Mouse (Mus musculus): ENCODE measurements around the gene Gm9936. TPM values are rescaled to one million over a fixed set of nuclear protein-coding genes. Genes with fewer than 3 reads are reported as not detected.
"Not testable (repeated sequence)": the region's sequence is repeated elsewhere in the genome, so short reads cannot be mapped to it uniquely, and the experiment has no call there.

Gm9936 gene
- total and polyA plus RNA-seq, 3 experiments: not detected

DNA sequence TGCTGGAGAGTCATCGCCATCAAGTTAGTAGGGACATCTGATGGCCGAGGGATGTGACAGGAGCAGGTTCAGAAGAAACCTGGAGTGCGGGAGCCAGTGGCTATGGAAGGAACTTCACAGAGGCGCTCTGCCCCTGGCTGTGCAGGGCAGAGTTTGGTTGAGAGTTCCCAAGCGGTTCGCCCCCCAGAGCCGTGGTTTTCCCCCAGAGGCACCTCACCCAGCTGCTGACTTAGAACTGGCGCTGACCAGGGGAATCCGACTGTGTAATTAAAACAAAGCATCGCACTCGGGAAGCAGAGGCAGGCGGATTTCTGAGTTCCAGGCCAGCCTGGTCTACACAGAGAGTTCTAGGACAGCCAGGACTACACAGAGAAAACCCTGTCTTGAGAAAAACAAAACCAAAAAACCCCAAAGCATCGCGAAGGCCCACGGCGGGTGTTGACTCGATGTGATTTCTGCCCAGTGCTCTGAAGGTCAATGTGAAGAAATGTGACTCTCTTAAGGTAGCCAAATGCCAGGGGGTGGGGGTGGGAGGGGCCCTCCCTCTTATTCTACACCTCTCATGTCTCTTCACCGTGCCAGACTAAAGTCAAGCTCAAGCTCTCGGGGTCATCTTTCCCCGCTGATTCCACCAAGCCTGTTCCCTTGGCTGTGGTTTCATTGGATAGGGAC lies 6.8 kb downstream of the Gm9936 start:
- H3K9ac ChIP-seq (ENCODE audit: low read depth, low read length): no peak overlapping the region
- DNase-seq: no peak
- no peaks in the 10 kb centered on the region for H3K27me3 ChIP-seq (ENCODE audit: control insufficient read depth, insufficient read depth, low read length)
- 83% methylated on average over 20 of the region's 20 CpGs for WGBS
- no peaks in the 10 kb centered on the region for H3K4me1 ChIP-seq (ENCODE audit: control insufficient read depth, insufficient read depth, low read length)
- intact Hi-C loops (cut with DNase I): no loop called here
- no peak for TF ChIP-seq CTCF (IDR thresholded peaks at IDR 0.05)
- TF ChIP-seq EP300 (IDR thresholded peaks at IDR 0.05; ENCODE audit: insufficient read depth, low read depth, low read length): no peak
- no peak for TF ChIP-seq POLR2A (IDR thresholded peaks at IDR 0.05; ENCODE audit: insufficient read depth, low read depth, low read length)
- no peak overlapping the region for H3K4me3 ChIP-seq
- no peak overlapping the region for H3K27ac ChIP-seq
- H3K36me3 ChIP-seq (ENCODE audit: control insufficient read depth, insufficient read depth, low read length): no peaks in the 10 kb centered on the region
- no peaks in the 10 kb centered on the region for H3K79me2 ChIP-seq (replicated peaks; ENCODE audit: control insufficient read depth, insufficient read depth, low read length)

DNA sequence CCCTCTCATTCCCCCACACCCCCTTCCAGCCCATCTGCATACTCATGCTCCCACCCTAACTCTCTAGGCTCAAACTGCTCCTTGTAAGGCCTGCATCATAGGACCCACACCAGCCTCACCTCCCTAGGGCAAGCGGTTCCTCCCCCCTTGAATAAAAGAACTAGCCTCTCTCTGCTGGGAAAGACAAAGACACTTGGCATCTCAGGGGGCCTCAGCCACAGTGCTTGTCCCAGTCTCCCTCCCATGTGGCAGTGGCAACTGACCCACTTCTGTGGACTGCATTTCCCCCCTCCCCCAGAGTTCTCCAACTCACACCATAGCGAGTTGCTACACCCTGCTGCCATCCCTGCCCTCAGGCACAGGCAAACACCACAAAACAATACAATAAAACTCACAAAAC lies 14.1 kb downstream of the Gm9936 start:
- H3K9ac ChIP-seq (ENCODE audit: low read depth, low read length); H3K36me3 ChIP-seq (ENCODE audit: control insufficient read depth, insufficient read depth, low read length); H3K79me2 ChIP-seq (replicated peaks; ENCODE audit: control insufficient read depth, insufficient read depth, low read length); H3K27ac ChIP-seq; H3K4me1 ChIP-seq (ENCODE audit: control insufficient read depth, insufficient read depth, low read length); H3K27me3 ChIP-seq (ENCODE audit: control insufficient read depth, insufficient read depth, low read length); H3K4me3 ChIP-seq; intact Hi-C loops (cut with DNase I); DNase-seq: not testable (repeated sequence)
- WGBS: 78% methylated on average over 2 of the region's 2 CpGs

DNA sequence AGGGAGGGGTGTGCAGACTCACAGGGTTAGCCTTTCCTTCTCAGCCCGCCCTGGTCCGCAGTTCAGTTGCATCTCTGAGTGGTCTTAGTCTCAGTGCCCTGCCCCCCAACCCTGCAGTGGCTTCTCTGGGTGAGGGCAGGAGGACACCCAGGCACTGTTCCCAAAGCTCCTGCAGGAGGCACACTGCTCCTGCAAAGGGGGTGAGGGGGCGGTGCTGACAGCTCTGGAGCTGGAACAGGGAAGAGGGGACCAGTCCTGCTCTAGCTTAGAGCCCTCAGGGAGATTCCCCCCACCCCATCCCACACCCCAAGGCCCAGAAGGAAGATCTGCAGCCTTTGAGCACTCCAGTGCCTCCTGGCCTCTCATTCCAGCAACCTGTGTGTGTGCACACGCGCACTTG lies 15.8 kb downstream of the Gm9936 start:
- no peak overlapping the region for H3K9ac ChIP-seq (ENCODE audit: low read depth, low read length)
- no peaks in the 10 kb centered on the region for H3K36me3 ChIP-seq (ENCODE audit: control insufficient read depth, insufficient read depth, low read length)
- intact Hi-C loops (cut with DNase I): no loop called here
- H3K79me2 ChIP-seq (replicated peaks; ENCODE audit: control insufficient read depth, insufficient read depth, low read length): no peaks in the 10 kb centered on the region
- TF ChIP-seq CTCF (IDR thresholded peaks at IDR 0.05): no peak
- 81% methylated on average over 5 of the region's 5 CpGs for WGBS
- no peak overlapping the region for H3K4me3 ChIP-seq
- H3K4me1 ChIP-seq (ENCODE audit: control insufficient read depth, insufficient read depth, low read length): no peaks in the 10 kb centered on the region
- no peaks in the 10 kb centered on the region for H3K27me3 ChIP-seq (ENCODE audit: control insufficient read depth, insufficient read depth, low read length)
- no peak overlapping the region for H3K27ac ChIP-seq
- DNase-seq: no peak

GRCm38 (mm10) chr5:114842155-114842554 lies 16.3 kb downstream of the Gm9936 start:
- H3K9ac ChIP-seq (ENCODE audit: low read depth, low read length); H3K4me3 ChIP-seq; H3K79me2 ChIP-seq (replicated peaks; ENCODE audit: control insufficient read depth, insufficient read depth, low read length); H3K4me1 ChIP-seq (ENCODE audit: control insufficient read depth, insufficient read depth, low read length); H3K36me3 ChIP-seq (ENCODE audit: control insufficient read depth, insufficient read depth, low read length); H3K27ac ChIP-seq; DNase-seq; intact Hi-C loops (cut with DNase I); H3K27me3 ChIP-seq (ENCODE audit: control insufficient read depth, insufficient read depth, low read length): not testable (repeated sequence)
- WGBS: 58% methylated on average over 3 of the region's 3 CpGs

GRCm38 (mm10) chr5:114840481-114840880 lies 18.0 kb downstream of the Gm9936 start:
- WGBS: 67% methylated on average over 5 of the region's 5 CpGs
- H3K27ac ChIP-seq; H3K27me3 ChIP-seq (ENCODE audit: control insufficient read depth, insufficient read depth, low read length); H3K36me3 ChIP-seq (ENCODE audit: control insufficient read depth, insufficient read depth, low read length); H3K4me3 ChIP-seq; DNase-seq; H3K9ac ChIP-seq (ENCODE audit: low read depth, low read length); intact Hi-C loops (cut with DNase I); H3K79me2 ChIP-seq (replicated peaks; ENCODE audit: control insufficient read depth, insufficient read depth, low read length); H3K4me1 ChIP-seq (ENCODE audit: control insufficient read depth, insufficient read depth, low read length): not testable (repeated sequence)

DNA sequence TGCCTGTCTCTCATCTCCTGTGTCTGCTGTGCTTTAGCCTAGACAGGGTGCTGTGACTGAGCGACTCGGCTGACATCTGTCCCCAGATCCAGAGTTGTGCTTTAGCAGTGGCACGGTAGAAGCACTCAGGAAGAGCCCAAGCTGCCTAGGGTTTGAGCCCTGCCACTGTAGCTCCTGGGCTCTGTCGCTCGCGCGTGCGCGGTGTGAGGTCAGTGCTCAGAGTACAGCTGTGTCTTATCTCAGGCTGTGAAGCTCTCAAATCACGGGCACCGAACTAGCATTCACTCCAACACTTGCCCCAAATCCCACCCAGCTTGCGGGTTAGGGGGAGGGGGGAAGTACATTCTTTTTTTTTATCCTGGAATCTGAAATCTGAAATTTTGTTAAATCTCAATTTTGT lies 21.6 kb downstream of the Gm9936 start:
- Histone ChIP-seq H3K27ac (no peak overlapping the region), H3K79me2 (replicated peaks; ENCODE audit: control insufficient read depth, insufficient read depth, low read length) (no peaks in the 10 kb centered on the region), H3K4me1 (ENCODE audit: control insufficient read depth, insufficient read depth, low read length) (no peaks in the 10 kb centered on the region), H3K4me3 (no peak overlapping the region), H3K36me3 (ENCODE audit: control insufficient read depth, insufficient read depth, low read length) (no peaks in the 10 kb centered on the region), H3K9ac (ENCODE audit: low read depth, low read length) (no peak overlapping the region), H3K27me3 (ENCODE audit: control insufficient read depth, insufficient read depth, low read length) (no peaks in the 10 kb centered on the region)
- no peak for DNase-seq
- WGBS: 34% methylated on average over 12 of the region's 12 CpGs
- TF ChIP-seq CTCF (IDR thresholded peaks at IDR 0.05) (no peak), POLR2A (IDR thresholded peaks at IDR 0.05; ENCODE audit: insufficient read depth, low read depth, low read length) (no peak), EP300 (IDR thresholded peaks at IDR 0.05; ENCODE audit: insufficient read depth, low read depth, low read length) (no peak)
- intact Hi-C loops (cut with DNase I): no loop called here

GRCm38 (mm10) chr5:114829740-114830139 lies 28.7 kb downstream of the Gm9936 start:
- H3K36me3 ChIP-seq (ENCODE audit: control insufficient read depth, insufficient read depth, low read length): no peaks in the 10 kb centered on the region
- no peaks in the 10 kb centered on the region for H3K79me2 ChIP-seq (replicated peaks; ENCODE audit: control insufficient read depth, insufficient read depth, low read length)
- 71% methylated on average over 3 of the region's 3 CpGs for WGBS
- no peak overlapping the region for H3K9ac ChIP-seq (ENCODE audit: low read depth, low read length)
- no peak overlapping the region for H3K27ac ChIP-seq
- H3K27me3 ChIP-seq (ENCODE audit: control insufficient read depth, insufficient read depth, low read length): no peaks in the 10 kb centered on the region
- TF ChIP-seq CTCF (IDR thresholded peaks at IDR 0.05) (no peak), POLR2A (IDR thresholded peaks at IDR 0.05; ENCODE audit: insufficient read depth, low read depth, low read length) (no peak), EP300 (IDR thresholded peaks at IDR 0.05; ENCODE audit: insufficient read depth, low read depth, low read length) (no peak)
- no peak overlapping the region for H3K4me3 ChIP-seq
- no peak for DNase-seq
- intact Hi-C loops (cut with DNase I): no loop called here
- H3K4me1 ChIP-seq (ENCODE audit: control insufficient read depth, insufficient read depth, low read length): no peaks in the 10 kb centered on the region

Data from heart, adult 2 months (tissue).